Mouse (Mus musculus) A20 (cell line): ENCODE results near the gene Togaram1.
A peak's percentile ranks its signal among the peaks of the same experiment; 100 is the strongest.

Experiments used
- DNase-seq: peaks from one replicate; pipeline ENCODE4 v3.0.0-alpha.2; 2011; ENCODE audit warnings: low read depth, low spot score

Gene Togaram1

GRCm38 (mm10) chr12:64965124-64966026 is at the start of gene Togaram1, which contains the start of gene Klhl28:
Gene Togaram1 (plus strand): TSS chr12:64965804.
Gene Klhl28 (minus strand): TSS chr12:64965534.
- DNase-seq = peak; percentile 99

DNA sequence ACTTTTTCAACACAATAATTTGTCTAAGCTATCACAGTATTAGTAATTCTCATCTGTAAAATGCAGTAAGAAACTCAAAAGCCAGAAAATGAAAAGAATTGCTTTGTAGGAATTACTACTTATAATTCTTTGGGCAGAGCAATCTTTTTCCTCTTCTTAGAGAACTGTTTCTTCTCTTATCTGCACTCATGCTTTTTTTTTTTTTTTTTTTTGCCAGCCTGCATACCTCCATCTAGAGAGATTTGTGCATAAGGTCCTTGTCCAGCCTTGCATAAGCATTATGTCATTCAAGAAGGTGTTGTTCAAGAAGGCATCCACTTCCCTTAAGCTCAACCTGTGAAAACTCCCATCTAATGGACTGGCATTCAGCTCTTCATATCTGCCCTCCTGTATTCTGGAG is 48.9 kb upstream of the Togaram1 start:
- DNase-seq = no peak

DNA sequence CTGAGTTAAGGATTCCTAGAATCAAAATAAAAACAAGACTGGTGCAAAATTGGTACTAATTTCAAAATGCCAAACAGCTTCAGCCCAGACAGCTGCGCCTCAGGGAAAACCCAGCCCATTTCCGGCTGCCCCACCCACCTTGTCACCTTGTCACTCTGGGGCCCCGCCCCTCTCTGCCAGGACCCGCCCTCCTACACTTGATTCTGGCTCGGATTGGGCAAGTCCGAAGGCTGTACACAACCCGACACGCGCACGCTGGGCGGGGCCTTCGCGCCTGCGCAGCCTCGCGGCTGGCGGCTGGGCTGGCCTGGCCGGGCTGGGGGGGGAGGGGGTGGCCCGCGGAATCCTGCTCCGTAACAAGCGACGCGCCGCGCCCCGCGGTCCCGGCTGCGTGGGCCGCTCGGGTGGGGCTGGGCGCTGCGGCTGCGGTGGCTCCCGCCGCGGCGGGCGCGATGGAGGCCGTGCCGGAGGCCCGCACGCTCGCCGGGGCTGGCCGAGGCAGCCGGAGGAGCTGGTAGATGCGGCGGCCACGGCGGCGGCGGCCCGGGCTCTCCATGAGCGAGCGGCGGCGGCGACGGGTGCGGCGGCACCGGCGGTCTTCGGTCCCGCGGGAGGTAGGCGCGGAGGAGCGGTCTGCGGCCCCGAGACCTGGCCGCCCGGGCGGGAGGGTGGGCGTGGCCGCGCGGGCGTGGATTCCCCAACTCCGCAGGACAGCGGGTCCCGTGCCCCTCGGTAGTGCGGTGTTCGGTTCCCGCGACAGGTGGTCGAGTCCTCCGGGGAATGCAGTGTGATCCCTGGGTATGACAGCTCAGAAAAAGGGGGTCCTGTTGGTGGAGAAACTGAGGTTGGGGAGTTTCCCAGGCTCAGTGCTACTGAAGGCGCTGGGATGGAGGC is 47.8 kb upstream of the Togaram1 start, which contains the start of gene Gm527:
Gene Gm527 (plus strand): TSS at position 329 of the 894 bp plus-strand sequence.
- DNase-seq = peak; percentile 98

- DNase-seq = peak; percentile 40
Observed at GRCm38 (mm10) chr12:64937493-64937892, 28.1 kb upstream of the Togaram1 start.

DNA sequence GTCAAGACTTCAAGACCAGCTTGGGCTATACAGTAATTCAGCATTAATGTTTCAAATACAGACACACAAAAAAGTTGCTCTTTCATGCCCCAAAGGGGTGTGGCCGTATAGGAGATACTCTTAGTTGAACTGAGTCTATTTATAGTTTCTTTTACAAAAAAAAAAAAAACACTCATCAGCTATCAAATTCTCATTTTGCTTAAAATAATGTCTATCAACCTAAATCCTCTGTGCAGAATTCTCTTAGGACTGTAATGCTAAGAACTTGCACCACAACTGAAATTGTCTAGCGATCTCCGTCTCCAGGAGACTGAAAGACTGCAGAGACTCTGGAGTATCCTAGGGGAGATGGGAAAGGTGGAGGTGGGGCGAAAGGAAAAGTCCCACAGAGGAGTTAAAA is 1.0 kb upstream of the Togaram1 start:
- no peak for DNase-seq

GRCm38 (mm10) chr12:64966101-64966631 is 562 bp downstream of the Togaram1 start:
- DNase-seq = peak; percentile 75

GRCm38 (mm10) chr12:64966652-64967435 is 1.2 kb downstream of the Togaram1 start:
- DNase-seq = peak; percentile 55

- DNase-seq = peak; percentile 62
Observed at GRCm38 (mm10) chr12:64967470-64967869, 1.9 kb downstream of the Togaram1 start.

GRCm38 (mm10) chr12:64968067-64968466 is 2.5 kb downstream of the Togaram1 start:
- peak; percentile 41 for DNase-seq

- DNase-seq = no peak
Observed at GRCm38 (mm10) chr12:64971399-64971798, 5.8 kb downstream of the Togaram1 start.

DNA sequence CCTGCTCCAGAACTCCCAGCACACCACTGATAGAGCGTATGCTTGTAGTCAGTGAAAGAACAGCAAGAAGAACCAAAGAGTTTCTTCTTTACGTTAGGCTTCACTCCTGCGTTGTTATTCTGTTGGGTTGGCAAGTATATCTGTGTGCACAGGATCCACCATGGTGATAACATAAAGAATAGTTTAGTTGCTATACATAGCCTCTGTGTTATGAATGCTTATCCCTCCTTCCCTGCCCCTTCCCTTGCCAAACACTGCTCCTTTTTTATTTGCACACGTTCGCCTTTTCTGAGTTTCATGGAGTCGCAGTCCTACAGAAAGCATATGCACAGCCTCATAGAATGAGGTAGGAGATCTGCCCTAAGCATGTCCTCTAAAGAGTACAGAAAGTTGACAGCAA is 6.5 kb downstream of the Togaram1 start:
- peak; percentile 57 for DNase-seq

GRCm38 (mm10) chr12:64975558-64975957 is 10.0 kb downstream of the Togaram1 start:
- no peak for DNase-seq

- no peak for DNase-seq
Observed at GRCm38 (mm10) chr12:64976191-64976590, 10.6 kb downstream of the Togaram1 start.

GRCm38 (mm10) chr12:64977518-64977917 is 11.9 kb downstream of the Togaram1 start:
- DNase-seq = no peak

DNA sequence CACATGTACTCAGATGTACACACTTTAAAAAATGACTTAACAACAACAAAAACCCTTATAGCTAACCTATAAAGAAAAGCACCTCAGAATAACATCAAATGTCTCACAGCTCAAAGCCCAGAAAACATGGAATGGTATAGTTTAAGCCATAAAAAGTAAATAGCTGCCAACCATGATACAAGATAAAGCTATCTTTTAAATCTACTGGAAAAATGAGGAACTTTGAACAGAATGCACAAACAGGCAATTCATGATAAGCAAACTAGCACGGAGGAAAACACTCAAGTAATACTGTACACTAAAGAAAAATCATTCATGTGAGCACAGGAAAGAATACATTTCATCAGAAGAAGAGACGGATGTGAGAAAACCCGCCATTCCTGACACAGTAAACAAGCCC is 42.1 kb downstream of the Togaram1 start:
- DNase-seq = no peak

DNA sequence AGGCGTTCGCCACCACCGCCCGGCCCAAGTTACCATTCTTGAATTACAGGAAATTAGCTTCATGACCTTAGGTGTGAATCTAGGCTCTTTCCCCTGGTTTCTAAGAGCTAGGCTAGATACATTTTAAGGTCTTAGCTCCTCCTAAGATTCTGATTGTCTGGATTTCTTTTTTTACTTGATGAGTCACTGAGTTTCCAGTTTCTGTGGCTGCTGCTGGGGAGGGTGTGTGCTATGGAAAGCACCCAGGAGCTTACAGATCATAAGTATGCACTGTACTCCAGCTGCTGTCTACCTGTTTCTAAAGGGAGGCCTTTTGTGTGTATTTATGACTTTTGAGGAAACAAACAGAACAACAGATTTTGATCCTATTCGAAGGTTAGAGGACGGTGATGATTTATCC is 57.2 kb downstream of the Togaram1 start:
- no peak for DNase-seq

- no peak for DNase-seq
Observed at GRCm38 (mm10) chr12:65035839-65036189, 70.2 kb downstream of the Togaram1 start.

DNA sequence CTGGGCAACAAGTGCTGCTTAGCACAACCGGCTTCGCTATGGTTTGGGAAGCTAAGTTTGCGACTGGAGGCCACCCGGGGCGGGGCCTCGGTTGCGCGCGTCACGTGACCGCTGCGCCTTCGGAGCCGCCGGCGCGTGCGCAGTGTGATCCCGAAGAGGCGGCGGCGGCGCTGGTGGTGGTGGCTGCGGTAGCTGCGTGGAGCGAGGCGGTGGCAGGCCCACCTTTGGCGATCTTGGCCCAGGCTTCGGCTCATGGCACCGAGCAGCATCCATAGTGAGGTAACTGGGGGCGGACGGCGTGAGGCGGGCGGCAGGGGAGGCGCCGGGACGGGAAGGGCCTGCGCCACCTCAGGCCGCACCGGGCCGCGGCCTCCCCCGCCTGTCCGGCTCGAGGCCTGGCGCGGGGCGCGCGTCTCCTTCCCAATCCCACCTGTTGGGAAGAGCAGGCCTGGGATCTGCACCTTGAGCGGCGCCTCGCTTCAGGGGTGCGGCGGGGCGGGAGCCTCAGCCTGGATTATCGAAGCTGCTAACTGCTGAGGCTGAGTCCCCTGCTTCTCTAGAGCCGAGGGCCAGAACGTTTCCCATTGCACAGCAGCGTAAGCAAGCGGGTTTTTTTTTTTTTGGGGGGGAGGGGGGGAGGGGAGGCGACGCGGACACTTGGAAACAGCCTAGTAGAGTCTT is 70.7 kb downstream of the Togaram1 start, which contains the start of gene Prpf39:
Gene Prpf39 (plus strand): TSS at position 144 of the 681 bp plus-strand sequence.
- peak; percentile 95 for DNase-seq

GRCm38 (mm10) chr12:65036892-65037545 is 71.4 kb downstream of the Togaram1 start:
- peak; percentile 47 for DNase-seq

- no peak for DNase-seq
Observed at GRCm38 (mm10) chr12:65037546-65037937, 71.9 kb downstream of the Togaram1 start.
